Mouse (Mus musculus) large intestine, adult 2 months (tissue): ENCODE results near the gene Tssk3. TPM values are rescaled to one million over a fixed set of nuclear protein-coding genes. Genes with fewer than 3 reads are reported as not detected.
"Not testable (repeated sequence)": the region's sequence is repeated elsewhere in the genome, so short reads cannot be mapped to it uniquely, and the experiment has no call there.

Experiments used
- DNase-seq: peaks from one replicate; pipeline ENCODE4 v3.0.0-alpha.2; 2012; ENCODE audit warnings: low read depth, low spot score
- WGBS: fragments of 180-500 bp; shearing (Covaris S2); methylation state at CpG from one replicate; pipeline ENCODE4 v1.1.7; 2018; 5-methylcytosine and 5-hydroxymethylcytosine counted together
- polyA plus RNA-seq: library from polyadenylated mRNA; depleted of rRNA; stranded (reverse); fragments of >200 nt; gene quantifications from 2 replicates; pipeline ENCODE4 v1.2.3, GENCODE M21; 2012; rRNA removed

Tssk3 gene
- polyA plus RNA-seq: not detected in 2 replicates

DNA sequence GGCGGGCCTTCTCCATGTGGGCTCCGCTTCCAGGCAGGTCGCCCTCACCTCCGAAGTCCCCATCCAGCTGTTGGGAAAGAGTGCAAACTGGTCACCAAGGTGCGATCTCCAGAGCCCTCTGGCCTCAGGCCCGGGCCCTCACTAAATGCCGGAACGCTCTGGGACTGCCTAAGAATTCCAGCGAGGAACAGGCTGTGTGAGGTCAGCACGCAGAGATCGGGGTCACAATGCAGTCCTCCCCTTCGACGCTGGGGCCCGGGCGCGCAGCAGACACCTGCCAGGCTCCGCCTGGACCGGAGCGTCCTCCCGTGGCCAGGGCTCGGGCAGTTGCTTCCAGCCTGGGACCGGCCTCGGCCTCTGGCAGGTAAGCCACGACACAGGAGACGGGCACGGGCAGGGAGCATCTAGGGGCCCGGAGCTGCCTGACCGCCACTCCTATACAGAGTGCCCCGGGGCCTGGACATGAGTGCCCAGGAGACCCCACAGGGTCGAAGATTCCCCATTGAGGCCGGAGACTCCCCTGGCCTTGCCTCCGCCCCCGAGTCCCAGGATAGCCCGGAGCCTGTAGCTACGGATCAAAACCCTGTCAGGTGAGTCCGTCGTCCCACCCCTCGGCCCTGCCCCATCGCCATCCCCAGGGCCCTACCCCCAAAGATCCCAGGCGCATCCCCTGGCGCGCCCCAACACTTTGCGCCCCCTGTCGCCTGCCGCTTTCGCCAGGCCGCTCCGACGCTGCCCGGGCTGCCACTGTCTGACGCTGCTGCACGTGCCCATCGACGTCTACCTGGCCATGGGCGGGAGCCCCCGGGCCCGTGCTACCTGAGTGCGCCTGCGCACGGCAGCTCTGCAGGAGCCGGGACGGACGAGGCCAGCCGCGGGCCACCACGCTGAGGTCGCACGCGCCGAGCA lies at the start of gene Tssk3, which contains the start of gene Fam229a:
Gene Tssk3, minus strand, starts transcription at position 51 of the 909 bp plus-strand sequence.
Gene Fam229a, plus strand, starts transcription at position 219 of the 909 bp plus-strand sequence.
- 18% methylated on average over 68 of the region's 70 CpGs for WGBS
- DNase-seq: no peak

DNA sequence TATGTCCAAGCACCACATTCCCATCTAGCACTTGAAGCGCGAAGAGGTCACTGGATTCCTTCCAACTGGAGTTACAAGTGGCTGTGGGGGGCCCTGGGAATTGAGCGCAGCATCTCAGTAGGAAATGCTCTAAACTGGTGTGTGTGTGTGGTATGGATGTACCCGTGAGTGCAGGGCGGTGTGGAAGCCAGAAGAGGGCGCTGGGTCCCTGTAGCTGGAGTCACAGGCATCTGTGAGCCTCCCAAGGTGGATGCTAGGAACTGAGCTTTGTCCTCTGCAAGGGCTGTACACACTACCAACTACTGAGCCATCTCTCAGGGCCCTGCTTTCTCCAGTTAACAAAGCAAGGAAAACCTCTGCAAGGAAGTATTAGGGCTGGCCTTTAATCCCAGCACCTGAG lies 49.2 kb upstream of the Tssk3 start:
- 83% methylated on average over 6 of the region's 6 CpGs for WGBS
- DNase-seq: no peak

DNA sequence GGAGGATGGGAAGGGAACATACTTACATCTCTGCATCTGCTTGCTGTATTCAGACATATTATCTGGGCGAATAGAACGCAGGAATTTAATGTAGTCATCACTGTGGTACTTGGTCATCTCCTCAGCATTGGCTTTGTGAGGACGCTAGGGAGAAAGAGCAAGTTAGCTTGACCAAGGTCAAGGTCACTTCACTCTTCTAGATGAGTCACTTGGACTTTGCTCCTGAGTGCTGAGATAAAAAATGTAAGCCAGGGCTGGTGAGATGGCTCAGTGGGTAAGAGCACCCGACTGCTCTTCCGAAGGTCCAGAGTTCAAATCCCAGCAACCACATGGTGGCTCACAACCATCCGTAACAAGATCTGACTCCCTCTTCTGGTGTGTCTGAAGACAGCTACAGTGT lies 38.1 kb upstream of the Tssk3 start:
- 84% methylated on average over 6 of the region's 6 CpGs for WGBS

GRCm38 (mm10) chr4:129525889-129526288 lies 35.1 kb upstream of the Tssk3 start:
- no peak for DNase-seq

More for the DNA sequence above, 38.1 kb upstream of the Tssk3 start:
- DNase-seq: not testable (repeated sequence)

GRCm38 (mm10) chr4:129525338-129525737 lies 34.5 kb upstream of the Tssk3 start:
- no peak for DNase-seq
- WGBS: 71% methylated on average over 5 of the region's 5 CpGs

More at GRCm38 (mm10) chr4:129525889-129526288, 35.1 kb upstream of the Tssk3 start:
- 33% methylated on average over 3 of the region's 3 CpGs for WGBS

DNA sequence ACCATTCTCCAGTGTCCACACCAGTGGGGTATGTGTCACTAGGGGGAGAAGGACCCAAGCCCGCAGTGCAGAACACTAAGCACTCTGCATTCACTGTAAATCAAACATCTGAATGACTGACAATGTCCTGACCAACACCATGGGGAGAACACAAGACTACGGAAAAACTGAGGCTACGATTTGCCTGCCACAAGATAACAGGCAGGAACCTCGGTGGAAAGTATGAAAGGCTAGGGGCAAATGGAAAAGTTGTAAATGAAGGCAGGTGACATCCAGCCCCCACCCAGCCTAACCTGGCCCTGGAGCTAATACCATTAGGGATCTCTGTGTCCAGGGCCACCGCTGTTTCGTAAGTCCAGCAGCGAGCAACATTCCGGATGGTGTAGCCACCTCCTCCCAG lies 27.7 kb upstream of the Tssk3 start:
- DNase-seq: no peak
- 91% methylated on average over 8 of the region's 8 CpGs for WGBS

GRCm38 (mm10) chr4:129516925-129517324 lies 26.1 kb upstream of the Tssk3 start:
- no peak for DNase-seq
- 23% methylated on average over 2 of the region's 2 CpGs for WGBS

GRCm38 (mm10) chr4:129514300-129514898 lies 23.6 kb upstream of the Tssk3 start:
- WGBS: 2% methylated on average over 35 of the region's 35 CpGs
- DNase-seq: no peak

DNA sequence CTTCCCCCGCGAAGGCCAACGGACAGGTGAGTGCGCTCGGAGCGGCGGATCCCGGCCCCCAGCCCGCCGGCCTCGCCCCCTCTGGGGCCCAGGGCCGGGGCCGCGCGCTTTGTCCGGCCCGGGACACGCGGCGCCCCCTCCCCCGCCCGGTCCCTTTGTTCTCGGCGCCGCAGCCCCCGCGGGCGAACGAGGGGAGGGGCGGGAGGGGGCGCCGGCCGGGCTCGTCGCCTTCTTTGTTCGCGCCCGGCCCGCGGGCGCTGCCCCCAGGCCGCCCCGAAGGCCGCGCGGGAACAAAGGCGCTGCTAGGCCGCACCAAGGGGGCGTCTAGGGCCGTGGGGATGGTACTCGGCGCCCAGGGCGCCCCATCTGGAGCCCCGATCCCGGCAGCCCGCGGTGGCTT lies 23.1 kb upstream of the Tssk3 start:
- no peak for DNase-seq
- WGBS: 2% methylated on average over 50 of the region's 57 CpGs

GRCm38 (mm10) chr4:129513086-129513767 lies 22.4 kb upstream of the Tssk3 start, which contains the start of gene Marcksl1:
Marcksl1 (plus strand) TSS chr4:129513581.
- no peak for DNase-seq
- 11% methylated on average over 47 of the region's 47 CpGs for WGBS

DNA sequence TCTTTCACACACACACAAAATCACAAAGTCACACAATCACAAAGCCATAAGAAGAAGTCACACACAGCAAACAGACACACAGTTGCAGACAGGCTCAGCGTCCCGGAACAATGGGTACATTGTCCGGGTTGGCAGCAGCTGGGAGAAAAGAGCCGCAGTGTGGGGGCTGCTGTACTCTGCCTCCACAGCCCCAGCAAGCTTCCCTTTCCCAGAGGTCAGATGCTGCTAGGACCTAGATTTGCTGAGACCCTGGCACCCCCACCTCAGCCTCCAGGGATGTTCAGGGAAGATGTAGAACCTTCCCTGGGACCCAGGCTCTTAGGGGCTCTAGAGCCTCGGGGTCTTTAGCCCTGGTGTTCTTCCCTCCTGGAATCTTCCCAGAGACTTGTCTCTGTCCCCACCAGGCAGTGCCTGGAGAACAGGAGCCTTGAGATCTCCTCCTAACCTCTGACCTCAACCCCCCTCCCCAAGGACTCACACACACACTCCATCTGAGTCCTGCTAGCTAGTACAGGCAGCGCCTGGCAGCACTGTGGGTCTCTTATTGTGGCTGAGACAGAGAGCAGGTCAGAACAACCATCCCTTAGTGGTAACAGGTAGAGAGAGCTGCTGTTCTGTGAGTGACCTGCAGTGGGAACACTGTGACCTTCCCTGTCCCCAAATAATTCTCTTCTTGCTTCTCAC lies 20.7 kb upstream of the Tssk3 start:
- WGBS: 42% methylated on average over 6 of the region's 6 CpGs
- no peak for DNase-seq

DNA sequence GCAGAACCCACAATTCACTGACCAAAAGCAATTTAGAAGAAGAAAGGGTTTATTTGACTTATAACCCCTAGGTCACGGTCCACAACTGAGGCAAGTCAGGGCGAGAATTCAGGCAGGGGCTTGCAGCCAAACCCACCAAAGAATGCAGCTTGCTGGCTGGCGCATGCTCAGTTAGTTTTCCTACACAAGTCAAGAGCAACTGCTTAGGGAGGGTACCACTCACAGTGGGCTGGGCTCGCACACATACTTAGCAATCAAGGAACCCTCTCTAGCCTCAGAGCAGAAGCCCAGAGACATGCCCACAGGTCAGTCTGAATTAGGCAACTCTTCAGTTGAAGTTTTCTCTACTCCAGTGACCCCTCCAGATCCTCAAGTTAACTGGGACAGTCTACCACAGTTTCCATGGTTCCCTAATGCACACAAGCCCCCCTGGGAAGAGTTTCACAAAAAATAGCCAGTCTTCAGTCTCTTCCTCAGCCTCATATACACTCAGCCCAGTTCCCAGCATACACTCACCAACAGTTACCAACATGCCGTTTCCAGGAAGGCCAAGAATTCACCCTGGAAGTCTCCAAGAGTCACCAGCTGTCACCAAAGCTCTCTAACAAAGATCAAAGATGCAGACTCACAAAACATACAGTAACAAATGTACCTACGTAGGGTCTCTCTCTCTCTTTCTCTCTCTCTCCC lies 20.0 kb upstream of the Tssk3 start:
- 66% methylated on average over 6 of the region's 6 CpGs for WGBS
- no peak for DNase-seq

GRCm38 (mm10) chr4:129509650-129510049 lies 18.8 kb upstream of the Tssk3 start:
- no peak for DNase-seq
- 86% methylated on average over 3 of the region's 3 CpGs for WGBS

DNA sequence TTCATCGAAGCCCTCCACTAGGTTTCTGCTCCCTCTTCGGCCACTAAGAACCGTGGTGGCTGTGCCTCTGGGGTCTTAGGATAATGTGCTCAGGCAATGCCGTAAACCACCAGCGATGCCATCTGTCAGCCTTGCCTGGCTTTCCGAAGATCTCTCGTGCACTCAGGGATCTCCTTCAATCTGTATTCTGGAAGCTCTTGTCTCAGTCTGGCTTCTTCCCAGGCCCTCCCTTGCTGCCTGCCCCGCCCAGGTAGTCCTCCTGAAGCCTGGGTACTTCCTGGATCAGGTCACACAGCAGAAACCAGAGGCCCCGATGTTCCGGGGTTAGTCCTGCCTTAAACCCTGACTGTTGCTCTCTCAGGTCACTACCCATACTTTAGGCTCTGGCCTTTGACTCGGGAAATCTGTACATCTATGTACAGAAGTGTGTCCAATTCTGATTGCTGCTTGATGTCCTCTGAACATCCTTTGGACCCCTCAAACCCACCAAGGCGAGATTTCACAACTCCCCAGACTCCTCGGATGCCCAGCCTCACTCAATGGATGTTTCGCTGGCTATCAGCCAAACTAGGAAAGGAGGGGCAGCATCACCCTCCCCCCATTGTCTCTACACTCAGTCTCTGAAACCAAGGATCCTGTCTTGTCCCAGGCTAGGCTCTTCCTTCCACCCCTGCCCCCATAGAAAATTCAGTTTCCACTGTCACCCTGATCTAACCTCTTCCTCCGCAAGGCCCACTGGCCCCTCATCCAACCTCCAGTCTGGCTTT lies 18.2 kb upstream of the Tssk3 start:
- WGBS: 39% methylated on average over 15 of the region's 15 CpGs
- no peak for DNase-seq

DNA sequence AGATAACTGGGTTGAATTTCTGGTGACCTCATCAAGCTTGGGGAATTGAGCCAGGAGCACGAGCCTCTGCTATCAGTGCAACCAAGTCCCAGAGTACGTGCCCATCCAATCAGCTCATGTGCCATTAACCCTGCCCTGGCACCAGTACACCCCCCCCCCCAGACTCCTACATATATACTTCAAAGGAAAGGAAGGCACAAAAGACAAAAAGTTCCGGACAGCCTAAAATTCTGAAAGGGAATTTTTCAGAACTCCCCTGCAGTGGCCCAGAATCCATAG lies 17.4 kb upstream of the Tssk3 start:
- WGBS: 45% methylated on average over 3 of the region's 3 CpGs
- DNase-seq: no peak

DNA sequence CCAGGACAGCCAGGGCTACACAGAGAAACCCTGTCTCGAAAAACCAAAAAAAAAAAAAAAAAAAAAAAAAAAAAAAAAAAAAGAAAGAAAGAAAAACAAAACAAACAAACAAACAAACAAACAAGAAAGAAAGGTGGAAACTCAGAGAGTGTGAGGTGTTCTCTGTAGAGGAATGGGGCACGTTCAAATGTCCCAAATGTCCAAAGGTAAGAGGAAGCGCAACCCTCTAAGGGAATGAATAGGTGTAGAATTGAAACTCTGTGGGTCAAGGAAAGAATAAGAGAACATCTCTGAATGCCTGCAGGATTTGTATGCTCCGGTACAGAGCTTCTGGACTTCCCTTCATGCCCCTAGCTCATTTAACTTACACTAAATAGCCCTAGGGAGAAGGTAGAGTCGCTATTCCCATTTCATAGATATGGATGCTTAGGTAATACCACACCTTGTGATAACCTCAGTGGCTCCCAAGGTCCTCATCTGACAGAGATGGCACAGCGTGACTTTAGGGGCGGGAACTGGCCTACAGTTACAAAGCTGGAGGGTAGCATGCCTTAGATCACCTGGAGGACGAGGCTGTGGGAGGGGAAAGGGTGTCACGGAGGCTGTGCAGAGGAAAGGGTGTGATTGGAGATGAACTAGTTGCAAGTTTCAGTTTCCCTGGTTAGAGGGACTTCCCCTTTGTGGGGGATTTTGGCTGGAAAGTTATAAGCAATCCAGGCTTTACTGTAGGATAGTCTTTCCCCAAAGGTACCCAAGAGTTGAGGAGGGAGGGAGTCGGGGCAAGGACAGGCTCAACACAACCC lies 16.8 kb upstream of the Tssk3 start:
- WGBS: 42% methylated on average over 9 of the region's 10 CpGs
- no peak for DNase-seq

DNA sequence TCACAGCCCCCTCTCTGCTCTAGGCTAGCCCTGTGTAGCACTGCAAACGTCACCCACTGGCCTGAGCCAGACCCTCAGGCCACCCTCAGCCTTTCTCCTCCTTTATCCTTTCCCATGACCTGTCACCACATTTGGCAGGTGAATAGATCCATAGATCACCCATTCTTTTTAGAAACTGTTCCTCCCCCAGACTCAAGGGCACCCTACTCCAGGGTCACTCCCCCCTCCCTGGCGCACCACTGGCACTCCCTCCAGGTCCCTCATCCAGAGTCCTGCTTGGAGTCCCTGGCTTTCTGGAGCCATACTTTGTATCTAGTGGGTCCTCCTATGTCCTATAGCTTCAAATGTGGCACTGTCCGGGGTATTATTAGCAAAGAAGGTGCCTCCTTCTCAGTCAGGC lies 14.7 kb upstream of the Tssk3 start:
- no peak for DNase-seq
- WGBS: 92% methylated on average over 3 of the region's 3 CpGs

- 32% methylated on average over 11 of the region's 11 CpGs for WGBS
- DNase-seq: no peak
Measured at GRCm38 (mm10) chr4:129502901-129503444, 12.2 kb upstream of the Tssk3 start.
